Mouse (Mus musculus): ENCODE measurements around the gene Rpl31. TPM values are rescaled to one million over a fixed set of nuclear protein-coding genes. Genes with fewer than 3 reads are reported as not detected.

Gene Rpl31
- polyA plus RNA-seq, 1 experiment from 2014 or later = 525 TPM

DNA sequence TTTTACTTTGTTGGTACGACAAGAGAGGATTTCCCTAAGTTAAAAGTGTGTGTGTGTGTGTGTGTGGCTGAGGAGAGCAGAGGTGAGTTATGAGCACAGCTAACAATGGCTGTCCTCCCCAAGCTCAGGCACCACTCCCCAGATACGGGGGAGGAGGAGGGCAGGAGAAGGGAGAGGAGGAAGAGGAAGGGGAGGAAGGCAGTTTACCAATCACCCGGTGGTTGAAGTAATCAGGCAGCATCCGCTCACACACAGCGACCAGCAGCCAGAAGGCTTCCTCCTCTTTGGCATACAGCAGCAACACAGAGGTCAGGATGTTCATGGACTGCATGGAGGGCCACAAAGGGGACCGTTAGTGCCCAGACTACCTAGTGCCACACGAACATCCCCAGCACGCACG, 17.3 kb downstream of the Rpl31 start:
- Histone ChIP-seq H3K27me3 (no peaks in the 10 kb centered on the region), H3K9me3 (replicated peaks) (no peaks in the 10 kb centered on the region), H3K4me2 (replicated peaks) (no peak overlapping the region), H3K9ac (no peak overlapping the region), H3K36me3 (no peaks in the 10 kb centered on the region), H3K4me3 (replicated peaks) (no peak overlapping the region), H3K27ac (replicated peaks) (no peak overlapping the region), H3K4me1 (no peaks in the 10 kb centered on the region)
- WGBS = 82% methylated on average over 9 of the region's 9 CpGs
- no peak for ATAC-seq (ENCODE audit: insufficient number of reproducible peaks, low FRiP score, low TSS enrichment, low read depth)

DNA sequence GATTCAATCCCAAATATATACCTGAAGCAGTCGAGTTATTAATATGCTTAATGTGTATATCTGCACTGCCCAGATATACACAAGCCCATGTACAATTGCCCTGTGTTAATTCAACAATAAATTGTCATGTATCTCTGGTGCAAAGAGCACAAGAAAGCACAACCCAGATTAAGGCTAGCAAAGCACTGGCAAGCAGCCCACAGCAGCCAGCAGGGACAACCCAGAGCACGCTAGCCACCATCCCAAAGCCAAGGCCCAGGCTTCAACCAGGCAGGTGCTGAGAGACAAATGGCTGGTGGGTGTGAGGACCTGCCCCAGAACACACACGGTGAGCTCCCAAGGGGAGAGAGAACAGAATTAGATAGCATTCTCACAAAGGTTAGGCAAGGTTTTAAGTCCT, 18.8 kb downstream of the Rpl31 start:
- ATAC-seq (ENCODE audit: insufficient number of reproducible peaks, low FRiP score, low TSS enrichment, low read depth) = no peak
- H3K9me3 ChIP-seq (replicated peaks) = no peaks in the 10 kb centered on the region
- 81% methylated on average over 3 of the region's 3 CpGs for WGBS
- H3K27me3 ChIP-seq = no peaks in the 10 kb centered on the region
- no peak overlapping the region for H3K9ac ChIP-seq
- no peaks in the 10 kb centered on the region for H3K4me1 ChIP-seq
- no peak overlapping the region for H3K4me2 ChIP-seq (replicated peaks)
- no peak overlapping the region for H3K4me3 ChIP-seq (replicated peaks)
- H3K36me3 ChIP-seq = no peaks in the 10 kb centered on the region
- H3K27ac ChIP-seq (replicated peaks) = no peak overlapping the region

DNA sequence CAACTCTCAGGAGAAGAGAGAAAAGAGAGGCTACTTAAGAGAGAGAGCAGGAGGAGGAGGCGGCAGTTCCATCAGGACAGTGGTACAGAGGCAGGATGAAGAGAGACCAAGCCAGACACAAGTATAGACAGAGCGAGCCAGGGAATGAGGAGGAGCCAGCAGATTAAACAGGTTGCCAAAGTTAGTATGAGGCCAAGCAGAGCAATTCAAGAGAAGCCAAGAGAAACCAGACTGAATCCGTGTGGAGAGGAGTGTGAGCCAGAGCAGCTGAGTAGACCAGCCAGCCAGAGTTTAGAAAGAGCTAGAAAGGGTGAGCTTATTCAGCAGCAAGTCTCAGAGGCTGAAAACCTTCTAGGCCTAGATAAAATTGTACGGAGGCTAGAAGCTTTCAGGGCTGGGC, 19.9 kb downstream of the Rpl31 start:
- 79% methylated on average over 4 of the region's 4 CpGs for WGBS
- H3K4me1 ChIP-seq = no peaks in the 10 kb centered on the region
- no peaks in the 10 kb centered on the region for H3K36me3 ChIP-seq
- no peaks in the 10 kb centered on the region for H3K9me3 ChIP-seq (replicated peaks)
- H3K9ac ChIP-seq = no peak overlapping the region
- no peak overlapping the region for H3K4me2 ChIP-seq (replicated peaks)
- no peak overlapping the region for H3K4me3 ChIP-seq (replicated peaks)
- ATAC-seq (ENCODE audit: insufficient number of reproducible peaks, low FRiP score, low TSS enrichment, low read depth) = no peak
- H3K27me3 ChIP-seq = no peaks in the 10 kb centered on the region
- no peak overlapping the region for H3K27ac ChIP-seq (replicated peaks)

DNA sequence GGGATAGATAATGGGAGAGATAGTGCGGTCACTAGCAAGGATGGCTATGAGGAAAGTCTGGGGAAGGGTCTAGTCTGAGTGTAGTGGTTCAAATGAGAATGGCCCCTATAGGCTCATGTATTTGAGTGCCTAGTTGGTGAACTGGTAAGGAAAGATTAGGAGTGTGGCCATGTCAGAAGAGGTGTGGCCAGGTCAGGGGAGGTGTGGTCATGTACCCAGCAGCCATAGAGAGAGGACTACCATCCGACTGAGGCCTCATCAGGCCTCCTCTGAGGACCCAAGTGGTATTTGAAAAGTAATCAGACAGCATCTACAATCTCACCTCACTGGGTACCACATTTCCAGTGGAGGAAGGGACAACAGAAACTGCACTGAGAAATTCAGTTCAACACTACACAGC, 20.5 kb downstream of the Rpl31 start:
- Histone ChIP-seq H3K27me3 (no peaks in the 10 kb centered on the region), H3K4me2 (replicated peaks) (no peak overlapping the region), H3K27ac (replicated peaks) (no peak overlapping the region), H3K36me3 (peaks cover under 1% of the 10 kb centered on the region; the same call in 1 of the 2 replicates), H3K9me3 (replicated peaks) (no peaks in the 10 kb centered on the region), H3K4me1 (no peaks in the 10 kb centered on the region), H3K4me3 (replicated peaks) (no peak overlapping the region), H3K9ac (no peak overlapping the region)
- no peak for ATAC-seq (ENCODE audit: insufficient number of reproducible peaks, low FRiP score, low TSS enrichment, low read depth)
- 84% methylated on average over 2 of the region's 2 CpGs for WGBS

DNA sequence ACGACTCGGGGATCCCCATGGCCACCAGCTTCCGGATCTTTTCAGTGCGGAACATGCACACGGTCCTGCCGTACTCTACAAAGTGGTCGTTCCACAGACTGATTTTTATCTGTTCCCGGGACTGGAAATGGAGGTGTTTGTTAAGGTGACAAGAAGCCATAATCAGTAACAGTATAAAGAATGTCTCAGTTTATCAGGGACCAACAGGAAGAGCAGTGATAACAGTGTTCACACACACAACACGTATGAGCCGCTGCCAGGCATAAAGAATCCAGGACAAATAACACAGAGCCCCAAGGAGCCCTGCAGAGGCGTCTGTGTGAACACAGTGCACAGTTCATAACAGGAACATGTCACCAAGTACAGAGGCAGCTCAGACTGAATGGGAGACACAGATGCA, 21.7 kb downstream of the Rpl31 start:
- no peak overlapping the region for H3K4me3 ChIP-seq (replicated peaks)

DNA sequence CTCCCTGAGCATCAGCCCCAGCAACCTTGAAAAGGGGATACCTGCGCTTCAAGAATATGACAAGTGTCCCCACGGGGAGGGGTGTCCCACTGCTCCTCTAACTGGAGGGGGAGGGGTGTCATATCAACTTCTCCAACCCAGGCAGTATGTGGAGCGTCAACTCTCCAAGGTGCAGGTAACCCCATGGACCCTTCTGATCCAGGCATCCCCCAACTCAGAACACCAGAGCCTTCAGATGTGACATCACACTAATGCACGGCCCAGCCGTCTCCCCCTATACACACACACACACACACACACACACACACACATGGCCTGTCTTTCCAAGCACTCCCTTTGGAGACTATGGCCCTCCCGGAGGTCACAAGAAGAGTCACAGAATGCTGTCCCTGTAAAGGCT, 24.0 kb downstream of the Rpl31 start:
- WGBS = 93% methylated on average over 6 of the region's 6 CpGs
- no peak for ATAC-seq (ENCODE audit: insufficient number of reproducible peaks, low FRiP score, low TSS enrichment, low read depth)
- Histone ChIP-seq H3K9me3 (replicated peaks) (no peaks in the 10 kb centered on the region), H3K9ac (no peak overlapping the region), H3K27ac (replicated peaks) (no peak overlapping the region), H3K4me2 (replicated peaks) (no peak overlapping the region), H3K4me3 (replicated peaks) (no peak overlapping the region), H3K27me3 (no peaks in the 10 kb centered on the region), H3K4me1 (0 out of 2 replicates have a peak, but pooled peaks cover 5% of the 10 kb centered on the region), H3K36me3 (peaks cover 6% of the 10 kb centered on the region; the same call in 1 of the 2 replicates)

More for the DNA sequence above, 21.7 kb downstream of the Rpl31 start:
- 88% methylated on average over 11 of the region's 11 CpGs for WGBS
- H3K4me1 ChIP-seq = 0 out of 2 replicates have a peak, but pooled peaks cover 4% of the 10 kb centered on the region
- no peak overlapping the region for H3K27ac ChIP-seq (replicated peaks)
- H3K36me3 ChIP-seq = peaks cover 6% of the 10 kb centered on the region; the same call in 1 of the 2 replicates
- no peak overlapping the region for H3K9ac ChIP-seq
- H3K27me3 ChIP-seq = no peaks in the 10 kb centered on the region
- no peak overlapping the region for H3K4me2 ChIP-seq (replicated peaks)
- H3K9me3 ChIP-seq (replicated peaks) = no peaks in the 10 kb centered on the region
- ATAC-seq (ENCODE audit: insufficient number of reproducible peaks, low FRiP score, low TSS enrichment, low read depth) = no peak

DNA sequence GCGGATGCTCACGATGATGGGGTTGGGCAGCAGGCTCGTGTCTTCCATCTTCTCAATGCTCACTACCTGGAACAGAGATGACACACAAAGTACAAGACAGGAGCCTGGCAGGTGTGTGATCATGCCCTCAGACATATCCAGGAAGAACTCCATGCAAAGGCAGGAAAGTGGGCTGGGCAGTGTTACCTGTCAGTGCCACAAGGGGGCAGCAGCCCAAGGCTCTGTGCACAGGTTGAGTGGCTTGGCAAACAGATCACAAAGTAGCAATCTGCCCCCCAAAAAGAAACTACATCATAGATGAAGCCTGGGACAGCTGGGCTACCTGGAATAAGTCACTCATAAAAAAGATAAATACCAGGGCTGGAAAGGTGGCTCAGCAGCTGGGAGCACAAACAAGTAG, 24.5 kb downstream of the Rpl31 start:
- H3K27me3 ChIP-seq = no peaks in the 10 kb centered on the region
- ATAC-seq (ENCODE audit: insufficient number of reproducible peaks, low FRiP score, low TSS enrichment, low read depth) = no peak
- no peaks in the 10 kb centered on the region for H3K9me3 ChIP-seq (replicated peaks)
- H3K36me3 ChIP-seq = peaks cover 7% of the 10 kb centered on the region; the same call in 1 of the 2 replicates
- H3K27ac ChIP-seq (replicated peaks) = no peak overlapping the region
- no peak overlapping the region for H3K4me3 ChIP-seq (replicated peaks)
- 0 out of 2 replicates have a peak, but pooled peaks cover 5% of the 10 kb centered on the region for H3K4me1 ChIP-seq
- no peak overlapping the region for H3K4me2 ChIP-seq (replicated peaks)
- no peak overlapping the region for H3K9ac ChIP-seq
- WGBS = 67% methylated on average over 3 of the region's 3 CpGs

DNA sequence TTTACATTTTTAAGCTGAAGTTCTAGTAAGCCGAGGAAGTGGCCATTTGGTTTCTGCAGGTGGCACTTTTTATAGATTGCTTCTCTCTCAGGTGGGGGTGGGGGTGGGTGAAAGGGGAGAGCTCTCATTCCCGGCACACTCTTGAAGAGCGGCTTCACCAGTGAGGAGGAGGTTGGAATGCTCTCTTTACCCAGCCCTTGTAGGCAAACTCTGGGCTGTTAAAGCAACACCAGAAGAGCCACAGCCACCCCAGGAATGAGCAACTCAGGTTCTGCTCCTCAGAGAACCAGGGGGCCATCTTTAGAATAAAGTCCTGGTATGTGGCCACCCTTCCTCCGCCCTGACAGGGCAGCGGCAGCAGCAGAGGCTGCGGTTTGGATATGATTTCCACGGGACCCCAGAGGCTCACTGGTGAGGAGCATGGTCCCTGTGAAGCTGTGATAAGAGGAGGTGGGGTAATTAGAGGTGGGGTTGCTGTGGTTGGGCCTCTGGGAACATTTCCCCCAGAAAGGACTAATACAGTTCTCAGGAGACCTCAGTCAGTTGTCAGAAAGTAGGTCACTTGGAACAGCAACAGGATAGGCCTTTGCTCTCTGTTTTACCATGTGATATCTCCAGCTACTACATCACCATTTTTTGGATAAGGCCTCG, 25.7 kb downstream of the Rpl31 start:
- Histone ChIP-seq H3K27me3 (no peaks in the 10 kb centered on the region), H3K4me3 (replicated peaks) (no peak overlapping the region), H3K9me3 (replicated peaks) (no peaks in the 10 kb centered on the region), H3K9ac (no peak overlapping the region), H3K4me1 (0 out of 2 replicates have a peak, but pooled peaks cover 5% of the 10 kb centered on the region), H3K4me2 (replicated peaks) (no peak overlapping the region), H3K27ac (replicated peaks) (no peak overlapping the region), H3K36me3 (peaks cover 14% of the 10 kb centered on the region; the same call in 1 of the 2 replicates)
- ATAC-seq (ENCODE audit: insufficient number of reproducible peaks, low FRiP score, low TSS enrichment, low read depth) = no peak
- WGBS = 85% methylated on average over 8 of the region's 8 CpGs

DNA sequence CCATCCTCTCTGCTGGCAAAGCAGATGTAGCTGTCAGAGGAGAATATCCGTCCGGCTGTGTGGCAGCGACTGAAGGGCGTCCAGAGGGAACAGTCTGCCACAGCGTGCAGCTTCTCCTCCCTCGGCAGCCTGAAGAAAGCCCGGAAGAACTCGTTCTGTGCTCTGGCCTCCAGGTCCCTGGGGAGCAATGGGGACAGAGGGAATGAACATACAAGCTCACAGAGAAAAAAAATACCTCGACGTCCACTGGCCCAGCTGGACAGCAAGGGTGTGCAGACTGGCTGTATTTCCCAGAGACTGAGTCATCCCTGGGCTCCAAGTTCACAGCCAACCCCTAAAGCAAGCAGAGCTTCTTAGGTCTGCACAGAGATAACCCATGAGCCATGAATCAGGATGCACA, 26.5 kb downstream of the Rpl31 start:
- H3K27ac ChIP-seq (replicated peaks) = no peak overlapping the region
- H3K4me1 ChIP-seq = 0 out of 2 replicates have a peak, but pooled peaks cover 5% of the 10 kb centered on the region
- no peaks in the 10 kb centered on the region for H3K27me3 ChIP-seq
- H3K4me3 ChIP-seq (replicated peaks) = no peak overlapping the region
- H3K9ac ChIP-seq = no peak overlapping the region
- WGBS = 57% methylated on average over 10 of the region's 10 CpGs
- H3K36me3 ChIP-seq = peaks cover 14% of the 10 kb centered on the region; the same call in 1 of the 2 replicates
- ATAC-seq (ENCODE audit: insufficient number of reproducible peaks, low FRiP score, low TSS enrichment, low read depth) = no peak
- H3K9me3 ChIP-seq (replicated peaks) = no peaks in the 10 kb centered on the region
- H3K4me2 ChIP-seq (replicated peaks) = no peak overlapping the region

DNA sequence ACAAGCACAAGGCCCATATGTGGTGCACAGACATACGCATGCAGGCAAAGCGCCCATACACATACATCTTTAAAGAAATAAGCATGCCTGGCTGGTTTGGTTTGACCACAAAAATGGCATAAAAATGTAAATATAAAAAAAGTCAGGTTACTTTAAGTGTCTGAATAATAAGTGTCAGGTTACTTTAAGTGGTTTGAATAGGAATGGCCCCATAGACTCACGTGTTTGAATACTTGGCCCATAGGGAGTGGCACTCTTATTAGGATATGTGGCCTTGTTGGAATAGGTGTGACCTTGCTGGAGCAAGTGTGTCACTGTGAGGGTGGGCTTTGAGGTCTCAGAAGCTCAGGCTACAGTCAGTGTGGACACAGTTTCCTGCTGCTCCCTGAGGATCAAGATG, 27.0 kb downstream of the Rpl31 start:
- H3K4me1 ChIP-seq = 0 out of 2 replicates have a peak, but pooled peaks cover 5% of the 10 kb centered on the region
- H3K4me2 ChIP-seq (replicated peaks) = no peak overlapping the region
- H3K27me3 ChIP-seq = no peaks in the 10 kb centered on the region
- no peak overlapping the region for H3K9ac ChIP-seq
- 58% methylated on average over 3 of the region's 3 CpGs for WGBS
- H3K27ac ChIP-seq (replicated peaks) = no peak overlapping the region
- ATAC-seq (ENCODE audit: insufficient number of reproducible peaks, low FRiP score, low TSS enrichment, low read depth) = no peak
- H3K4me3 ChIP-seq (replicated peaks) = no peak overlapping the region
- H3K36me3 ChIP-seq = peaks cover 14% of the 10 kb centered on the region; the same call in 1 of the 2 replicates
- H3K9me3 ChIP-seq (replicated peaks) = no peaks in the 10 kb centered on the region

DNA sequence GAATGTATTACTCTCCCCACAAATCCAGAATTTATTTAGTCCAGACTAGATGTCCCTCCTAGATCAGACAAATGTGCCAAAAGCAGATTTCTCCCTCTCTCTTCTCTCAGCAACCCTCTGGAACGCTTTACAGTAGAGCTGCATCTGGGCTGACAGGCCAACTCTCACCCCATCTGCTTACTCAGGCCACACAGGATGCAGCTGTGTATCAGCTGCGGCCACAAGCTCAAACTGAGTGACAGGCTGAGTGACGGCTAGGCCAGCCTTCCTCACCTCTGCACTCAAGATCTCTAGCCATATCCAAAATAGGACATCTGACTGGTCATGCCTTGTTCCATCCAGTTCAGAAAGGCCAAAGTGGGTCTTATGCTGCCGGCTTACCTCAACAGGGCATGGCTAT, 28.7 kb downstream of the Rpl31 start:
- Histone ChIP-seq H3K4me1 (0 out of 2 replicates have a peak, but pooled peaks cover 5% of the 10 kb centered on the region), H3K4me2 (replicated peaks) (no peak overlapping the region), H3K27ac (replicated peaks) (no peak overlapping the region), H3K4me3 (replicated peaks) (no peak overlapping the region), H3K36me3 (peaks cover 14% of the 10 kb centered on the region; the same call in 1 of the 2 replicates), H3K27me3 (no peaks in the 10 kb centered on the region), H3K9ac (no peak overlapping the region), H3K9me3 (replicated peaks) (no peaks in the 10 kb centered on the region)
- 0 out of 2 replicates have a peak, but pooled peaks have one; percentile 41 for ATAC-seq (ENCODE audit: insufficient number of reproducible peaks, low FRiP score, low TSS enrichment, low read depth)
- WGBS = 57% methylated on average over 4 of the region's 4 CpGs

DNA sequence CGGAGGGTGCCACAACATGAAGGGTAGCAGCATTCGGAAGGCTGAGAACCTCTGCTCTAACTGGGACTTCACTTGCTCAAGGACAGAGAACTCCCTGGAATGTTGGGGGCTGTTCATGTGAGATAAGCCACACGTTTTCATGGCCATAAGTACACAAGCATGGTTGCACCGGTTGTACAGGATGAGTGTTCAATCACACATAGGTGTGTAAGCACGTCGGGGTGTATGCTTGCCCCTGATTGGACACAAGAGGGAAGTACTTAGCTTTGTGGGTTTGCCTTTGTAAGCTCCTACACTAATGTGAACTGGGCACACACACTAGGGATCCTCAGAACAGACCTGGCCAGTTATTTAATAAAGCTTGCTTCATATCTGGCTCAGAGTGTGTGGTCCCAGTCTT, 30.6 kb downstream of the Rpl31 start:
- no peak overlapping the region for H3K27ac ChIP-seq (replicated peaks)

More for the DNA sequence above, 30.6 kb downstream of the Rpl31 start:
- Histone ChIP-seq H3K4me1 (0 out of 2 replicates have a peak, but pooled peaks cover 5% of the 10 kb centered on the region), H3K9ac (no peak overlapping the region), H3K36me3 (peaks cover 11% of the 10 kb centered on the region; the same call in 1 of the 2 replicates), H3K4me3 (replicated peaks) (no peak overlapping the region), H3K9me3 (replicated peaks) (no peaks in the 10 kb centered on the region), H3K4me2 (replicated peaks) (no peak overlapping the region), H3K27me3 (no peaks in the 10 kb centered on the region)
- 93% methylated on average over 6 of the region's 6 CpGs for WGBS
- ATAC-seq (ENCODE audit: insufficient number of reproducible peaks, low FRiP score, low TSS enrichment, low read depth) = no peak
